Mouse (Mus musculus) forebrain, embryonic 13.5 days (tissue): ENCODE data around the gene Erp27. TPM values are rescaled to one million over a fixed set of nuclear protein-coding genes. Genes with fewer than 3 reads are reported as not detected.
A peak's percentile ranks its signal among the peaks of the same experiment; 100 is the strongest.

Source experiments
- ATAC-seq: fragments of 200-750 bp; cut with Nextera tagmentation; 2 replicates; pipeline ENCODE4 v1.8.0; 2017
- H3K27ac ChIP-seq: fragments of 300-500 bp; sonication (generic); 2 replicates; pipeline ENCODE4 v1.5.1; 2015; ENCODE audit warnings: inconsistent platforms, mild to moderate bottlenecking, moderate library complexity
- H3K27me3 ChIP-seq: fragments of 300-500 bp; sonication (generic); 2 replicates; pipeline ENCODE4 v1.6.1; 2015; ENCODE audit warnings: mild to moderate bottlenecking, inconsistent platforms
- H3K36me3 ChIP-seq: fragments of 300-500 bp; sonication (generic); 2 replicates; pipeline ENCODE4 v1.6.1; 2015; ENCODE audit warnings: mild to moderate bottlenecking, inconsistent platforms; ENCODE audit not compliant: poor library complexity, severe bottlenecking
- H3K4me1 ChIP-seq: fragments of 300-500 bp; sonication (generic); 2 replicates; pipeline ENCODE4 v1.6.1; 2015; ENCODE audit warnings: inconsistent platforms
- H3K4me2 ChIP-seq: fragments of 300-500 bp; sonication (generic); 2 replicates; pipeline ENCODE4 v1.6.1; 2015; ENCODE audit warnings: inconsistent platforms, mild to moderate bottlenecking, moderate library complexity
- H3K4me3 ChIP-seq: fragments of 300-500 bp; sonication (generic); 2 replicates; pipeline ENCODE4 v1.5.1; 2015; ENCODE audit warnings: mild to moderate bottlenecking, inconsistent platforms
- H3K9ac ChIP-seq: fragments of 300-500 bp; sonication (generic); 2 replicates; pipeline ENCODE4 v1.6.1; 2015; ENCODE audit warnings: mild to moderate bottlenecking, inconsistent platforms
- H3K9me3 ChIP-seq: fragments of 300-500 bp; sonication (generic); replicated peaks from 2 replicates; pipeline ENCODE4 v1.6.1; 2016; ENCODE audit warnings: inconsistent platforms
- WGBS: fragments of 180-500 bp; shearing (Covaris S2); methylation state at CpG from one replicate; pipeline ENCODE4 v1.1.7; 2015; 5-methylcytosine and 5-hydroxymethylcytosine counted together
- polyA plus RNA-seq: library from polyadenylated mRNA; unstranded; fragments of >200 nt; fragmentation: Nextera tagmentation; extraction: Ambion mirVana; gene quantifications from 2 replicates; pipeline ENCODE4 v1.2.1, GENCODE M21; 2015

Erp27 gene
- polyA plus RNA-seq, 1 experiment from 2014 or later: 0.22 TPM

- no peak overlapping the region for H3K4me2 ChIP-seq
- no peak overlapping the region for H3K9ac ChIP-seq
- no peaks in the 10 kb centered on the region for H3K27me3 ChIP-seq
- no peaks in the 10 kb centered on the region for H3K4me1 ChIP-seq
- H3K9me3 ChIP-seq: no peaks in the 10 kb centered on the region
- H3K4me3 ChIP-seq: no peak overlapping the region
- no peak for ATAC-seq
- no peaks in the 10 kb centered on the region for H3K36me3 ChIP-seq
- WGBS: 89% methylated on average over 9 of the region's 9 CpGs
- H3K27ac ChIP-seq: no peak overlapping the region
These were observed 14.4 kb upstream of the Erp27 start for GRCm38 (mm10) chr6:136936361-136936760.

- no peaks in the 10 kb centered on the region for H3K9me3 ChIP-seq
- no peaks in the 10 kb centered on the region for H3K36me3 ChIP-seq
- H3K4me1 ChIP-seq: no peaks in the 10 kb centered on the region
- no peak overlapping the region for H3K4me3 ChIP-seq
- ATAC-seq: no peak
- no peak overlapping the region for H3K4me2 ChIP-seq
- H3K9ac ChIP-seq: no peak overlapping the region
- H3K27ac ChIP-seq: no peak overlapping the region
- 71% methylated on average over 3 of the region's 3 CpGs for WGBS
- no peaks in the 10 kb centered on the region for H3K27me3 ChIP-seq
These were observed 13.3 kb upstream of the Erp27 start for GRCm38 (mm10) chr6:136935233-136935632.

GRCm38 (mm10) chr6:136934068-136934467 lies 12.1 kb upstream of the Erp27 start:
- H3K9ac ChIP-seq: no peak overlapping the region
- H3K27ac ChIP-seq: no peak overlapping the region
- H3K36me3 ChIP-seq: no peaks in the 10 kb centered on the region
- H3K4me1 ChIP-seq: no peaks in the 10 kb centered on the region
- no peak overlapping the region for H3K4me2 ChIP-seq
- H3K27me3 ChIP-seq: no peaks in the 10 kb centered on the region
- no peak overlapping the region for H3K4me3 ChIP-seq
- WGBS: 84% methylated on average over 7 of the region's 7 CpGs
- ATAC-seq: no peak
- no peaks in the 10 kb centered on the region for H3K9me3 ChIP-seq

- ATAC-seq: no peak
- WGBS: 86% methylated on average over 13 of the region's 13 CpGs
- no peak overlapping the region for H3K4me3 ChIP-seq
- H3K4me1 ChIP-seq: no peaks in the 10 kb centered on the region
- no peak overlapping the region; the same call in 1 of the 2 replicates for H3K27ac ChIP-seq
- no peak overlapping the region for H3K4me2 ChIP-seq
- no peaks in the 10 kb centered on the region for H3K36me3 ChIP-seq
- no peaks in the 10 kb centered on the region for H3K27me3 ChIP-seq
- H3K9ac ChIP-seq: no peak overlapping the region
- no peaks in the 10 kb centered on the region for H3K9me3 ChIP-seq
These were observed 9.3 kb upstream of the Erp27 start for GRCm38 (mm10) chr6:136931246-136931645.

GRCm38 (mm10) chr6:136930677-136931076 lies 8.7 kb upstream of the Erp27 start:
- no peaks in the 10 kb centered on the region for H3K4me1 ChIP-seq
- ATAC-seq: no peak
- H3K27ac ChIP-seq: no peak overlapping the region

GRCm38 (mm10) chr6:136927626-136928025 lies 5.6 kb upstream of the Erp27 start:
- 95% methylated on average over 1 of the region's 1 CpGs for WGBS
- no peak for ATAC-seq

More at GRCm38 (mm10) chr6:136930677-136931076, 8.7 kb upstream of the Erp27 start:
- H3K9ac ChIP-seq: no peak overlapping the region
- no peaks in the 10 kb centered on the region for H3K36me3 ChIP-seq
- H3K4me3 ChIP-seq: no peak overlapping the region
- H3K4me2 ChIP-seq: no peak overlapping the region
- no peaks in the 10 kb centered on the region for H3K9me3 ChIP-seq
- 72% methylated on average over 12 of the region's 12 CpGs for WGBS
- no peaks in the 10 kb centered on the region for H3K27me3 ChIP-seq

GRCm38 (mm10) chr6:136925049-136925448 lies 3.1 kb upstream of the Erp27 start:
- no peak overlapping the region for H3K4me2 ChIP-seq
- H3K9ac ChIP-seq: no peak overlapping the region
- no peaks in the 10 kb centered on the region for H3K9me3 ChIP-seq
- H3K27ac ChIP-seq: no peak overlapping the region
- ATAC-seq: no peak
- H3K4me3 ChIP-seq: no peak overlapping the region
- no peaks in the 10 kb centered on the region for H3K4me1 ChIP-seq
- 81% methylated on average over 8 of the region's 8 CpGs for WGBS
- H3K36me3 ChIP-seq: no peaks in the 10 kb centered on the region
- no peaks in the 10 kb centered on the region for H3K27me3 ChIP-seq

More at GRCm38 (mm10) chr6:136927626-136928025, 5.6 kb upstream of the Erp27 start:
- H3K27me3 ChIP-seq: no peaks in the 10 kb centered on the region
- no peak overlapping the region for H3K4me2 ChIP-seq
- H3K36me3 ChIP-seq: no peaks in the 10 kb centered on the region
- H3K4me1 ChIP-seq: no peaks in the 10 kb centered on the region
- H3K4me3 ChIP-seq: no peak overlapping the region
- no peaks in the 10 kb centered on the region for H3K9me3 ChIP-seq
- H3K9ac ChIP-seq: no peak overlapping the region
- H3K27ac ChIP-seq: no peak overlapping the region

- Histone ChIP-seq H3K4me3 (no peak within 1 kb of the TSS), H3K4me2 (no peak within 1 kb of the TSS), H3K27me3 (no peaks in the 10 kb centered on the region), H3K9me3 (no peaks in the 10 kb centered on the region), H3K4me1 (no peaks in the 10 kb centered on the region), H3K27ac (no peak within 1 kb of the TSS), H3K9ac (no peak within 1 kb of the TSS), H3K36me3 (no peaks in the 10 kb centered on the region)
- no peak for ATAC-seq
- 90% methylated on average over 8 of the region's 8 CpGs for WGBS
These were observed 1.6 kb upstream of the Erp27 start, which contains the start of gene Pde6h for GRCm38 (mm10) chr6:136923532-136923931. Gene Pde6h (plus strand): TSS chr6:136923832.

GRCm38 (mm10) chr6:136922871-136923270 lies 891 bp upstream of the Erp27 start:
- no peaks in the 10 kb centered on the region for H3K36me3 ChIP-seq
- no peak overlapping the region for H3K27ac ChIP-seq
- H3K27me3 ChIP-seq: no peaks in the 10 kb centered on the region
- H3K4me2 ChIP-seq: no peak overlapping the region
- WGBS: 91% methylated on average over 7 of the region's 7 CpGs
- no peaks in the 10 kb centered on the region for H3K4me1 ChIP-seq
- no peak overlapping the region for H3K9ac ChIP-seq
- no peak overlapping the region for H3K4me3 ChIP-seq
- H3K9me3 ChIP-seq: no peaks in the 10 kb centered on the region
- ATAC-seq: no peak

- Histone ChIP-seq H3K27ac (no peak overlapping the region), H3K9ac (no peak overlapping the region), H3K9me3 (no peaks in the 10 kb centered on the region), H3K4me3 (no peak overlapping the region), H3K4me1 (no peaks in the 10 kb centered on the region), H3K36me3 (no peaks in the 10 kb centered on the region), H3K27me3 (no peaks in the 10 kb centered on the region), H3K4me2 (no peak overlapping the region)
- WGBS: 83% methylated on average over 7 of the region's 7 CpGs
- ATAC-seq: 0 out of 2 replicates have a peak, but pooled peaks have one; percentile 43
These were observed 379 bp downstream of the Erp27 start for GRCm38 (mm10) chr6:136921601-136922000.

- no peak overlapping the region for H3K4me3 ChIP-seq
- H3K27me3 ChIP-seq: no peaks in the 10 kb centered on the region
- no peak overlapping the region for H3K27ac ChIP-seq
- ATAC-seq: peak; percentile 38; the same call in 1 of the 2 replicates
- no peak overlapping the region for H3K9ac ChIP-seq
- WGBS: 46% methylated on average over 16 of the region's 16 CpGs
- H3K4me1 ChIP-seq: no peaks in the 10 kb centered on the region
- no peaks in the 10 kb centered on the region for H3K9me3 ChIP-seq
- H3K36me3 ChIP-seq: no peaks in the 10 kb centered on the region
- no peak overlapping the region for H3K4me2 ChIP-seq
These were observed 1.4 kb downstream of the Erp27 start for GRCm38 (mm10) chr6:136920320-136921257.

GRCm38 (mm10) chr6:136917885-136918284 lies 4.1 kb downstream of the Erp27 start:
- WGBS: 5% methylated on average over 2 of the region's 2 CpGs
- no peak overlapping the region for H3K4me3 ChIP-seq
- H3K9ac ChIP-seq: no peak overlapping the region
- no peak for ATAC-seq
- no peak overlapping the region for H3K27ac ChIP-seq
- peaks cover 5% of the 10 kb centered on the region; the same call in 1 of the 2 replicates for H3K4me1 ChIP-seq
- H3K36me3 ChIP-seq: no peaks in the 10 kb centered on the region
- H3K9me3 ChIP-seq: no peaks in the 10 kb centered on the region
- H3K4me2 ChIP-seq: no peak overlapping the region
- no peaks in the 10 kb centered on the region for H3K27me3 ChIP-seq
